Mouse (Mus musculus): ENCODE measurements around the gene Irgc1. TPM values are rescaled to one million over a fixed set of nuclear protein-coding genes. Genes with fewer than 3 reads are reported as not detected.
"Not testable (repeated sequence)": the region's sequence is repeated elsewhere in the genome, so short reads cannot be mapped to it uniquely, and the experiment has no call there.

Gene Irgc1
- total RNA-seq (2021): not detected
- long read RNA-seq, experiment 1: 0 reads
- long read RNA-seq, experiment 2: 0 reads

DNA sequence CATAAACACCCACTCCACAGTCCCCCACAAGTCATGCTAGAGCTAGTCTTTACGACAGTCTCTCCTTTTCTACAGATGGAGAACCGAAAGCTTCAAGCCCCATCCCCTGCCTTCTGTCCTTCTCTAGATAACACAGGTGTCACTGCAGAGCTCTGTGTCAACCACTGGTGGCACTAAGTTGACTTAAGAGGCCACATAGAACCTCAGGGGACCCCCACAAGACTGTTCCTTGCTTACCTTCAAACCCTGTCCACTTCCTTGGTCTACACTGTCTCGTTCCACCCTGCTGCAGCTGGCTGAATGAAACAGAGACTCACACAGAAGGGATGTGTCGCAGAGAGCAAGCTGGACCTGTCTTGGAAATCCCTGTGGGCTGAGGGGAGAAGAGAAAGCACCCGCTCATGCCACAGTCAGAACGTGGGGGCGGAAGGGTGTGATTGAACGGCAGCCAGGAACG lies at the start of gene Irgc1:
Gene Irgc1 (minus strand): TSS at position 443 of the 457 bp plus-strand sequence.
- no peak for DNase-seq (ENCODE audit: low spot score in 2 of 2)

GRCm38 (mm10) chr7:24501492-24501891 lies 49.4 kb upstream of the Irgc1 start:
- DNase-seq (ENCODE audit: low spot score in 2 of 2): no peak

GRCm38 (mm10) chr7:24500929-24501328 lies 48.8 kb upstream of the Irgc1 start:
- no peak for DNase-seq (ENCODE audit: low spot score in 2 of 2)

DNA sequence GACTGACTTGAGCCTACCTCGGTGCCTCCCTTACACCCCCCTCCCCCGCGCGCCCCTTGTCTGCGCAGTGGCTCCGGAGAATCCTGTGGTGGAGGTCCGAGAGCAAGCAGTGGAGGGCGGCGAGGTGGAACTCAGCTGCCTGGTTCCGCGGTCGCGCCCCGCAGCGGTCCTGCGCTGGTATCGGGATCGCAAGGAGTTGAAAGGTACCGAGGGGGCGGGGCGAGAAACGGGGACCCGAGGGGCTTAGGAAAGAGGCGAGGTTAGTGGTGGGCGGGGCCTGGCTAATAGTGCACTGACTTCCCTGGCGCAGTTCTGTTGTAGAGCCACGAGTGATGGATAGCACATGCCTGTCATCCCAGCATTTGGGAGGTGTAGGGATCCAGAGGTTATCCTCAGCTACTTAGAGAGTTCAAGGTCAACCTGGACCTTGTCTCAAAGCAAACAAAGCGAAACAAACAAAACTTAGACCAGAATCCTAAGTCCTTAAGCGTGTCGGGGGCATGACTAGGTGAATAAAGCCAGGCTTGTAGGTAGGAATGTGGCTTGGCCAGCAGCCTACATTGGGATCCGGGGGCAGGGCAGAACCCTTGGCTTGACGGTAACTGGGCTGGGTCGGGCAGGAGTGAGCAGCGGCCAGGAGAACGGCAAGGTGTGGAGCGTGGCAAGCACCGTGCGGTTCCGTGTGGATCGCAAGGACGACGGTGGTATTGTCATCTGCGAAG lies 47.9 kb upstream of the Irgc1 start:
- DNase-seq (ENCODE audit: low spot score in 2 of 2): no peak

GRCm38 (mm10) chr7:24488303-24488702 lies 36.2 kb upstream of the Irgc1 start:
- no peak for DNase-seq (ENCODE audit: low spot score in 2 of 2)

DNA sequence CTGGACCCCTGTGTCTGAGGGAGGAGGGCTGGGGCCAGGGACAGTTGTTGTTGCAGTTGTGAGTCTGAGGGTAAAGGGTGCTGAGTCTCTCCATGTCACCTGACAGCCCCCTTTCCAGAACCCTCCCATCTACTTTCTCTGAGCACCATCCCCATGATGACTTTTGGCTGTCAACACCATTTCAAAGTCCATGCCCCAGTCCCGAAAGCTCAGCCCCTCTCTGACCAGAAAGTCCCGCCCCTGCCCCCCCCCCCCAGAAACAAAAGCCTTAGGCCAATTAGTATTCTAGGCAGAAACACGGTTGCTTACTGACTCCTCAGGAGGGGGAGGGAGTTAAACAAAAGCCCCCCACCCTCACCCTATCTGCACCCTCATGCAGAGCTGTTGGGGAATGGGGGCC lies 35.3 kb upstream of the Irgc1 start:
- no peak for DNase-seq (ENCODE audit: low spot score in 2 of 2)

- DNase-seq (ENCODE audit: low spot score in 2 of 2): no peak
Observed at GRCm38 (mm10) chr7:24486654-24487130, 34.6 kb upstream of the Irgc1 start.

GRCm38 (mm10) chr7:24485481-24485880 lies 33.4 kb upstream of the Irgc1 start:
- no peak for DNase-seq (ENCODE audit: low spot score in 2 of 2)

- DNase-seq (ENCODE audit: low spot score in 2 of 2): not testable (repeated sequence)
Observed at GRCm38 (mm10) chr7:24483291-24483690, 31.2 kb upstream of the Irgc1 start.

GRCm38 (mm10) chr7:24482208-24483020 lies 30.3 kb upstream of the Irgc1 start:
- no peak for DNase-seq (ENCODE audit: low spot score in 2 of 2)

DNA sequence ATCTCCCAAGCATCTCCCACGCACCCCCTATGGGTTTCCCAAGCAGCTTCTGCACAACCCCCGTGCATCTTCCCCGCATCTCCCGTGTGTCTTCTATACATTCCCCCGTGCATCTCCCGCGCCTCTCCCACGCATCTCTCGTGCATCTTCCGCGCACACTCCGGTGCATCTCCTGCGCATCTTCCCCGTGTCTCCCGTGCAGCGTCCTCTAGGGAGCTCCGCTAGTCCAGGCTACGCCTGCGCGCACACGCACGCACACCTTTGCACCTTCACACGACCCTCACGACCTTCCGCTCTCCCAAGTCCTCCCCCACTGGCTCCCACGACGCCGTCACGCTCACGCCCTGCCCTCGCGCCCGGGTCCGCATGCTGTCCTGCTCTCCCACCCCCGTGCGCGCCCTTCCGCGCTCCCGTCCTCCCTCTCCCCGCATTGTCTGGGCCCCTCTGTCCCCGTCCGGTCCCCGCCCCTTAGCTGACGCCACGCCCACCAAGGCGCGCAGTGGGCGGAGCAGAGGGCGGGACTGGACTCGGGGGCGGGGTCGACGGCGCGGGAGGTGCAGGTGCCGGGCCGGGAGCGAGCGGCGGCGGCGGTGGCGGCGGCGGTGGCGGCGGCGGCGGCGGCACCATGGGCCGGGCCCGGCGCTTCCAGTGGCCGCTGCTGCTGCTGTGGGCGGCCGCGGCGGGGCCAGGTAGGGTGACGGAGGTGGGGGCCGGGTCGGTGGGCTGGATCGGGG lies 29.5 kb upstream of the Irgc1 start, which contains the start of gene Cadm4:
Gene Cadm4 (plus strand): TSS at position 550 of the 734 bp plus-strand sequence.
- peak; percentile 85 to 90 for DNase-seq (ENCODE audit: low spot score in 2 of 2)

GRCm38 (mm10) chr7:24480986-24481473 lies 28.9 kb upstream of the Irgc1 start:
- DNase-seq (ENCODE audit: low spot score in 2 of 2): no peak

DNA sequence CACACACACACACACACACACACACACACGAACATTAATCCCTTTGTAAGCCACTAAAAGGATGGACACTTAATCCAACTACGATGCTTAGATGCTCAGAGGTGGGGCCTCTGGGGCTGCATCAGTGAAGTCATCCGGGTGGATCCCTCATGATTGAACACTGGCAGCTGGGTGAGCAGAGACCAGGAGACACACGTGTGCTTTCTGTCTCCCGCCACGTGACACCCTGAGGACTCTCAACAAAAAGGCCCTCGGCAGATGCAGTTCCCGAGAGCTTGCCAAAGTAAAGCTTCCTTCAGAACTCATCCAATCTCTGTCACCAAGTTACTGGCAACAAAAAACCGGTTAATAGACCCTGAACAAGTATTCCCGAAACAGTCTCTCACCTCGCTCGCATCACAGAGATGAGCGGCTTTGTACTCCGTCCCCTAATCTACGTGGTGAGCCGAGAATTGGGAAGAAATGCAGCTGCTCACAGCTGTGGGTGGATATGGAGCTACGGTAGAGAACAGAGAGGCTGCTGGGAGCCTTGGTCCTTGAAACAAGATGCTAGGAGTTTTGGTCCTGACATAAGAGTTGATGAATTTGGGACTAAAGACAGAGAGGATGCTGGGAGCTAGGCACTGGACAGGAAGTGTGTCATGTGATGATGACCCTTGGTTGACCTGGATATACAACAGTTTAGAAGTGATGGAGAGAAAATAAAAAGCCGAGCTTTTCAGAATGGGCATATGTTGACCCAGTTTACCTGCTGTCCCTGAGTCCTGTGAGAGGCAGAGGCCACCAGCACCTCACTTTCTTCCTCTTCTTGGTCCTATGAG lies 28.2 kb upstream of the Irgc1 start:
- DNase-seq (ENCODE audit: low spot score in 2 of 2): no peak

DNA sequence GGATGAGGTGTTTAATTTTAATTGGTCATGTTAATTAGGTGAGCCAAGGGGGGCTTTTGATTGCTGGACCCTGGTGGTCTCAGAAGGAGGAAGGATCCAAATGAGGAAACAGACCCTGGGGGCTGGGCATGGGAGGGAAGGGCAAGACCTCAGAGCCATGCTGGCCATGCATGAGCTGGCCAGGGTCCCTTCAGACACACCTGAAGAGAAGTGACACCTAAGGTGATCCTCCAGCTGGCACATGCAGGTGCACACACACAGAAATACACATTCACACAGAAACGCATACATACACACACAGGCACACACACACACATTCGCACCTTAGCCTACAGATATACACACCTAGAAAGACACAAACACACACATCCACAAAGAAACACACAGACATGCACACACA lies 27.6 kb upstream of the Irgc1 start:
- no peak for DNase-seq (ENCODE audit: low spot score in 2 of 2)

GRCm38 (mm10) chr7:24478911-24479310 lies 26.8 kb upstream of the Irgc1 start:
- no peak for DNase-seq (ENCODE audit: low spot score in 2 of 2)

DNA sequence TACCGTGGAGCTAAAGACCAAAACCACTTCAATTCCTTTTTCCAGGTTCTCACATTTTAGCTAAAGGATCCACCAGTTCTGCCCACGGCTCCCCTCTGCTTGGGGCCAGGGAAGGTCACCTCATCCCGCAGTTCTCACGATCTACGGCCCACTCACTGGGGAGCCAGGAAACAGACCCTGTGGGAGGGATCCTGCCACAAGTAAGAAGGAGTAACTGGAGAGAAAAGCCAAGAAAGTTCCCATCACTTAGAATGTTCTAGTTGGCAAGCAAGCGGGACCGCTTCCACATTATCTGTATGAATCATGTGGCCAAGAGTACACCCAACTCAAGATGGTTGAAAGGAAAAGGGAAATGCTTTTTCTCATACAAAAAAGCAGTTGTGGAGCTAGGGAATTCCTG lies 24.8 kb upstream of the Irgc1 start:
- no peak for DNase-seq (ENCODE audit: low spot score in 2 of 2)

GRCm38 (mm10) chr7:24476338-24476737 lies 24.2 kb upstream of the Irgc1 start:
- DNase-seq (ENCODE audit: low spot score in 2 of 2): no peak

DNA sequence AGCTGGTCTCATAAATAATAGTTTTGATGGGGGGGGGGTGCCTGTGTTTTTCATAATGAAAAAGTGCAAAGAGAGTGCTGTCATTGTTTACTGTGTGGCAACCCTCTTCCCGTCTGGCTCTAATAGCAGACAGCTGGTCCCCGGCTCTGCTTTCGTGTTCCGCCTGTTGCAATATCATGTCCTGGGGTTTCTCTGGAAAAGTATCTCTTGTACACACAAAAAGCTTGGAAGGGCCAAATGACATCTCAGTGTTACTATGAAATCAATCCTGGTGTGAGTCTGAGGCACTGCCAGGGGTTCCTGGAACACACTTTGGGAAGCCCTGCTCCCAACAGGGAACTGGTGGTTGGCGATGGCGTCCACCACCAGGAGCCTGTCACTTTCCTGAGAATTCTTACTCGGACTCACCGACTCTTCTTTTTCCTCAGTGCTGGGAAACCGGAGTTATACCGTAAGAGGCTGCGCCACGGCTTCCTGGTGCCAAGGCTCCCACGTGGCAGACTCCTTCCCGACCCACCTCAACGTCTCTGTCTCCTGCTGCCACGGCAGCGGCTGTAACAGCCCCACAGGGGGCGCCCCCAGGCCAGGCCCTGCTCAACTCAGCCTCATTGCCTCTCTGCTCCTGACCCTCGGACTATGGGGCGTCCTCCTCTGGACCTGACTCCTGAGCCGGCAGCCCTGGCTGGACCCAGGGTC lies 22.9 kb upstream of the Irgc1 start:
- peak; percentile 54 to 76 for DNase-seq (ENCODE audit: low spot score in 2 of 2)

DNA sequence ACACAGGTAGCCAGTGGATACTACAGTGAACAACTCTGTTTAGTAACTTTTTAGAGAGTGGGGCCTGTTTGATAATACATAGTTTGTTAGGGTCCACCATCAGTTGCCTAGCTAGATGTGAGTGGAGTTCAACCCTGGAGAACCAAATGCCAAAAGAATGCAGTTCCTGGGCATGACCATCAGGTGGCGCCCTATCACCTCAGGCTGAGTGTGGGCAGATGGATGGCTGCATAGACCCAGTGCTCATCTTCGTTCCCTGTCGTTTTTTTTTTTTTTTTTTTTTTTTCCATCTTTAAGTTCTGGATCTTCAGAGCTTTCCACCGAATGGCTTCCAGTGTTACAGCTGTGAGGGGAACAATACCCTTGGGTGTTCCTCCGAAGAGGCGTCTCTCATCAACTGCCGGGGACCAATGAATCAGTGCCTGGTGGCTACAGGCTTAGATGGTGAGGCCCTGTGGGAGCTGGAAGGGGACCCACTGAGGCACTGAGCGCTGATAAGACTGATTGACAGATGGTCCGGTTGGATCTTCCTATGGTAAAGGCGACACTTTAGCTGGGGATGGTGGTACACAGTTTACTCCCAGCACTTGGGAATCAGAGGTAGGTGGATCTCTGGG lies 21.9 kb upstream of the Irgc1 start:
- peak; percentile 71 to 77 for DNase-seq (ENCODE audit: low spot score in 2 of 2)

Measured in layer of hippocampus, postnatal 14 days (tissue).